Mouse (Mus musculus): Measurements from ENCODE around the gene Kazald1. TPM values are rescaled to one million over a fixed set of nuclear protein-coding genes. Genes with fewer than 3 reads are reported as not detected.

The Kazald1 gene
- total and polyA plus RNA-seq, 3 experiments, result 0.27 to 1.2 (median 0.44) TPM

- TF ChIP-seq RAD21 (IDR thresholded peaks at IDR 0.05; ENCODE audit: low read depth, low read length), result peak; percentile 7
- TF ChIP-seq MEF2A (IDR thresholded peaks at IDR 0.05; ENCODE audit: borderline replicate concordance, low read depth, low read length), result no peak
- TF ChIP-seq EP300 (IDR thresholded peaks at IDR 0.05; ENCODE audit: low read length), result no peak
- no peak for TF ChIP-seq SIN3A (IDR thresholded peaks at IDR 0.05; ENCODE audit: low read length)
- no peak for TF ChIP-seq CHD1 (IDR thresholded peaks at IDR 0.05; ENCODE audit: low read depth, low read length)
- TF ChIP-seq SMC3 (IDR thresholded peaks at IDR 0.05; ENCODE audit: low read depth, low read length), result no peak
- no peak; the same call in 1 of the 2 replicates for TF ChIP-seq ETS1 (conservative IDR thresholded peaks at IDR 0.05; ENCODE audit: low read depth, low read length)
- peak; percentile 58; the same call in 1 of the 2 replicates for TF ChIP-seq MXI1 (IDR thresholded peaks at IDR 0.05; ENCODE audit: low read depth, low read length)
- TF ChIP-seq MAX (IDR thresholded peaks at IDR 0.05; ENCODE audit: low read length), result no peak; the same call in 1 of the 2 replicates
- TF ChIP-seq UBTF (IDR thresholded peaks at IDR 0.05; ENCODE audit: low read depth, low read length), result no peak
Observed at GRCm38 (mm10) chr19:45047417-45047934, 27.6 kb upstream of the Kazald1 start, which contains the start of gene Sfxn3 (continued).

GRCm38 (mm10) chr19:45047935-45048643, 27.0 kb upstream of the Kazald1 start:
- H3K27me3 ChIP-seq (replicated peaks), result peaks cover 41% of the 10 kb centered on the region
- H3K4me2 ChIP-seq (ENCODE audit: insufficient read depth, low read depth, poor library complexity, severe bottlenecking), result peak overlapping the region; percentile 45
- no peaks in the 10 kb centered on the region for H3K9me3 ChIP-seq (replicated peaks; ENCODE audit: low read length)
- in situ Hi-C loops (cut with MboI; ENCODE audit: low pct_ligation_motif_present, low pct_unique_long_range_greater_than_20kb, low sequenced_read_pairs) (loop anchor here (25.0 kb wide), 1 partner anchor 461 kb away; no protein-coding TSS in a partner anchor), dilution Hi-C loops (cut with MboI; ENCODE audit: extremely low pct_ligation_motif_present, extremely low pct_unique_long_range_greater_than_20kb, low sequenced_read_pairs) (no loop called here)
- H3K4me3 ChIP-seq (replicated peaks in 1 of 3; ENCODE audit: low read depth in 2 of 3, low read length in 2 of 3, poor library complexity in 1 of 3), result peak overlapping the region; percentile 65 to 93 (median 70)
- peaks cover 4 to 26% of the 10 kb centered on the region in 2 experiments; a peak in 3 of 4 replicates for H3K4me1 ChIP-seq (ENCODE audit: control insufficient read depth in 1 of 2, insufficient read depth in 2 of 2)
- TF ChIP-seq POLR2AphosphoS2 (IDR thresholded peaks at IDR 0.05; ENCODE audit: low read depth, low read length), result no peak
- 0 out of 2 replicates have a peak, but pooled peaks have one; percentile 19 for TF ChIP-seq IRF4 (IDR thresholded peaks at IDR 0.05; ENCODE audit: low read depth, low read length)
- no peak for TF ChIP-seq SMC3 (IDR thresholded peaks at IDR 0.05; ENCODE audit: low read depth, low read length)
- TF ChIP-seq ZKSCAN1 (IDR thresholded peaks at IDR 0.05; ENCODE audit: borderline replicate concordance, low read depth, low read length), result no peak
- no peak for TF ChIP-seq RAD21 (IDR thresholded peaks at IDR 0.05; ENCODE audit: low read depth, low read length)
- TF ChIP-seq MXI1 (IDR thresholded peaks at IDR 0.05; ENCODE audit: low read depth, low read length), result peak; percentile 13; the same call in 1 of the 2 replicates
- TF ChIP-seq MEF2A (IDR thresholded peaks at IDR 0.05; ENCODE audit: borderline replicate concordance, low read depth, low read length), result no peak
- no peak for TF ChIP-seq GABPA (IDR thresholded peaks at IDR 0.05; ENCODE audit: insufficient replicate concordance, low read depth, low read length)
- TF ChIP-seq ZC3H11A (IDR thresholded peaks at IDR 0.05; ENCODE audit: low read depth, low read length), result no peak
- TF ChIP-seq MAX (IDR thresholded peaks at IDR 0.05; ENCODE audit: low read length), result no peak; the same call in 1 of the 2 replicates
- peak; percentile 53 for DNase-seq (ENCODE audit: extremely low read depth)
- peaks cover 9 to 35% of the 10 kb centered on the region in 2 experiments for H3K36me3 ChIP-seq (replicated peaks in 1 of 2; ENCODE audit: control insufficient read depth in 1 of 2, insufficient read depth in 1 of 2, low read length in 1 of 2)
- peak overlapping the region; percentile 50 for H3K9ac ChIP-seq (ENCODE audit: insufficient read depth, low read depth)
- H3K27ac ChIP-seq (ENCODE audit: insufficient read depth, low read depth), result no peak overlapping the region
- H3K79me2 ChIP-seq (replicated peaks; ENCODE audit: control insufficient read depth, extremely low read depth, insufficient read depth, poor library complexity, severe bottlenecking), result no peaks in the 10 kb centered on the region

Data from CH12.LX (cell line).